Mouse (Mus musculus) urinary bladder, postnatal 14 days (tissue): Measurements from ENCODE around the gene C1qb.
A peak's percentile ranks its signal among the peaks of the same experiment; 100 is the strongest.

ENCODE experiments used
- DNase-seq: peaks from one replicate; pipeline ENCODE4 v3.0.0; 2021; ENCODE audit warnings: low spot score

Gene C1qb

DNA sequence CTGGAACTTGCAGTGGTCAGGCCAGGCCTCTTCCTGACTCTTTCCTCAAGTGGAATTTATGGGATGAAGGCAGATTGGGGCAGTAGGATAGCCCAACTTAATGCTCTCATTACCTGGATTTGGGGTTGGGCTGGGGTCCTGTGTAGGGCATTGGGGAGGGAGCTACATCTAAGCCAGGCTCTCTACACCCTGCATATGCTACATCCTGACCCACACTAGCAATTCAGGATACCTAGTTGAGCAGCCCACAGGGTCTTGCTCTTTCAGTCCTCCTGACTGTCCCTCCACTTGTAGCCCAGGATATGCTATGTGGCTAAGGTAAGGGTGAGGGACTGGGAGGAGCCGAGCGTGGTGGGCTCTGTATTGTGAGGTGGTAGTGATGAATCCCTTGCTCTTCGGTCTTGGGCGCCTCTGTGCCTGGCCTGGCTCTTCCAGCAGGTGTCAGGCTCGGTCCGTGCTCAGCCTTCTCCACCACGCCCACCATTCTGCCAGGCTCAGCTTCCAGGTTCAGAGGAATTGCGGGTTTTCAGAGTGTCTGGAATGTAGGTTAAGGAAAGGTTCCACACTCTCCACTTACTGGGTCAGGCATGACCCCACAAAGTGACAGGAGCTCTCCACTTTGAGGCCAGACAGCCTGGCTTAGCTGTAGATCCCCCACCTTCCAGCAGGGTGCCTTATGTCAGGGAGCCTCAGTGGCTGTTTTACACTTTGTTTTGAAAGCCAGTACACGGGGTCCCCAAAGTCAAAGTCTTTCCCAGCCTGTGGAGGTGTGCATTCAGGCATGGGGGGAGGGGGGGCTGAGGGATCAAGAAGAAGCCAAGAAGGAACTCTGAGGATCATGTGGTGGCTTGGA is 7.9 kb upstream of the C1qb start:
- DNase-seq: peak; percentile 15

DNA sequence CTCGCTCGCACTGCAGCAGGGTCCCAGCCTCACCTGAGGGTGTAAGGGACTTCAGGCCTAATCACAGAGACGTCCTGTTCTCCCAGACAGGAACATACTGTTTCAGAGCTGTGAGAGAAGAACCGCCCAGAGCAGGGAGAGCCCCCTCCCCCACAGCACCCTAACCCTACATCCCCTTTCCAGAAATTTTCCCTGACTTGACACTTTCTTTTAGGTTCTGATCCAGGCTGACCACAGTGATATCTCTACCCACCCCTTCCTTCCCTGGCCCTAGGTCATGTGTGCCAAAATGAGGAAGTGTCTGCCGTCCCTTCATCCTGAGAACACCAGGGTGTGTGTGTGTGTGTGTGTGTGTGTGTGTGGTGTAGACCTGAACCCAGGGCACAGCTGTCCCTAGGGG is 6.8 kb upstream of the C1qb start, which contains the start of gene C1qc:
C1qc (minus strand) TSS at position 255 of the 400 bp plus-strand sequence.
- DNase-seq: no peak

DNA sequence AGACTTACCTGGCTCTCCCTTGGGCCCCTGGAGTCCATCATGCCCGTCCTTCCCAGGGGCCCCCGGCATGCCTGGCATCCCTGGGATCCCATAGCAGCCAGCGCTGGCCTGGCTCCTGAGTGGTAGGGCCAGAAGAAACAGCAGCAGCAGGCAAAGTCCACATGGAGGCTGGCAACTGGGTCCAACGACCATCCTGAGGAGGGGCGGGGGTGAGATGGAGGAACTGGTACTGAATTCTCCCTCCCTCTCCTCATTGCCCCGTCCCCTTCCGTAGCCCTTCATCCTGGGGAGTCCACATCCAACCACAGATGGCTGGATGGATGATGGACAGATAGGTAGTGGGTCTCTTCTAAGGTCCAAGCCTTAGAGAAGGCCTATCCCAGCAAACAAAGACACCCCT is 6.4 kb upstream of the C1qb start:
- no peak for DNase-seq

DNA sequence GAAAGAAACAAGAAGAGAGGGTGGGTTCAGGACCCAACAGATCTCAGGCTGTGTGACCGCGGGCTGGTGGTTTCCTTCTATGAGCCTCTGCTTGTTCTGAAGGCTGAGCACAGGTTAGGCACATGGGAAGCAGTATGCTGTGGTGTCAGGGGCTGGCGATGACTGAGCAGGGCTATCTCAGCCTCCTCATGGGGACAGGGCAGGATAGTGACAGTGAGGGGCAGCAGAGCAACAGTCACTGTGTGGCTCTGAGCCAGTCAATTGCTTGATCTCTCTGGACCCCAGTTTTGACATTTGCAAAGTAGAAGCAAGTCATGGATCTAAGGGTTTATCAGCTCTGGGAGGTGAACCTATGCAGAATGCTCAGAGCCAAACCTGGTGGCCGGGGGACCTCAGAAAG is 5.1 kb upstream of the C1qb start:
- DNase-seq: no peak

DNA sequence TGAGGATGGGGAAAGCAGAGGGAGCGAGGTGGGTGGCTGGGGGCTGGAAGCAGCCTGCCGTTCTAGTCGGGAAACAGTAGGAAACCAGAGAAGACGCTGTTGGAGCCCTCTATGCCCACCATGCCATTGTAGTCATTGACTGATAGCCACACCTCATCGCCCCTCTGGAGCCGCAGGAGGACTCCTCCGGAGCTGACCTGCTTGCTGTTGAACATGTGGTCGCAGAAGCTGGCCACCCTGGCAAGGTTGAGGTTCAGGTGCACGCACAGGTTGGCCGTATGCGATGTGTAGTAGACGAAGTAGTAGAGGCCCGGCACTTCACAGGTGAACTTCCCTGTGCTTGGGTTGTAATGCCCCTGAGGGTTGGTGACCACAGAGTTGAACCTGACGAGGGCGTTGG is 4.0 kb upstream of the C1qb start:
- no peak for DNase-seq

DNA sequence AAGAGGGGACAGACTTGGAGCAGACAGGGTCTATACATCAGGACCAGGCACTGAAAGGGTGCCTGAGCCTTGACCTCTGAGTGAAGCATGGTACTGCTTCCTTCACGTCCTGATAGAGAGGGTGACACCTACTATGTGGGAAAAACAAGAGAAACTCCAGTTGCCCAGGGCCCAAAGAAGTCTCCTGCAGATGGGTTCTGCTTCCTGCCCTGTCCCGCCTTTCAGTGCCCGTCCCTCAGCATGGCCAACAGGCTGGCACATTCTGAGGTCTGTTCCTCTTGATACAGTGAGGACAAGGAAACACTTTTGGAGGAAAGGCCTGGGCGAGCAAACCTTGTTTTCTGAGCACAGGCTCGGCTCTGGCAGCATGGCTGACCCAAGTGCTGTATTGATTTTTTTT is 1.7 kb upstream of the C1qb start:
- no peak for DNase-seq

DNA sequence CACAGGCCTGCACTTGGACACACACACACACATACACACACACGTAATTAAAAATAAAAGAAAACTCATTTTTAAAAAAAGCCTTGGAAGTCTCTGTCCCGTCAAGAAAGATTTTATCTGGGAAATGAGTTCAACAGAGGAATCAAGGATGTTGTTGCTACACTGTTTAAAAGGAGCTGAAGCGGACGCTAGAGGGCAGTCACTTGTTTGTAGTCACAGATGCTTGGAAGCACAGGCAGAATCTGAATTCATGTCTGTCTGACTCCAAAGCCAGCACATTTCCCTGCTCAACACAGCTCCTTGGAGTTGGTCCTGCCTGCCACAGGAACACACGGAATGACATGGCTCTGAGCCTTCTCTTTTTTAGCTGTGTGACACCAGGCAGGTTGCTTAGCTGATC is 7.4 kb downstream of the C1qb start:
- DNase-seq: no peak

DNA sequence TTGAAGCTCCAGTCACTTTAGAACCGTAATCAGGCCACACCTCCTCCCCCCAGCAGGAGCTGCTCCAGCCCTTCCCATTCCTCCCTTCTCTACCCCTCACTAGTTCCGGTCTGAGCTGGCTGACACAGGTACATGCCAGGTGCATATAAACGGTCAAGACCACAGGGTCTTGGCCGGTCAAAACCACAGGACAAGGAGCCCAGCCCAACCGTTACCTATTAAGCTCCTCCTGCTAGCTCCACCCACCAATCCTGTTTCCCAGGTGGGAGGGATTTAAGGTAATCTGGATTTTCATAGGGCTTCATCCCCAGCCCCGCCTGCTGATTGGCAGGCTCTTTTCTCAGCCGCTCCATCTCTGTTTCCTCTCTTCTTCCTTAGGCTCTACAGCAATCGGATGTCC is 7.8 kb downstream of the C1qb start:
- no peak for DNase-seq

DNA sequence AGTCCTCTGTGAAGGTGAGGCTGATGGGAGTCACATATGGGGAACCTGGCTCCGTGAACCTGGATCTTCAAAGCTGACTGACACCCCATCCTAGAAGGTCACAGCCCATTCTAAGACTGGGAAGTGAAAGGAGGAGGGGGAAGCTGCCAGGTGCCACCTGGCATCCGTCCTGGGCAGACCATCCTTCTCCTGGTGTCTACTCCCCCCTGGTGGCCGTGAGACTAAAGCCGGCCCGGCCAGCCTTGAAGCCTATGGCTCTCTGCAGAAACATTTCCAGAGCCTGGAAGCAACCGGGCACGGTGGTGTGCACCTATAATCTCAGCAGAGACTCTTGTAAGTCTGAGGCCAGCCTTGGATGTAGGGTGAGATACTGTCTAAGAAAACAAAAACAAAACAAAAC is 9.0 kb downstream of the C1qb start:
- DNase-seq: peak; percentile 50

DNA sequence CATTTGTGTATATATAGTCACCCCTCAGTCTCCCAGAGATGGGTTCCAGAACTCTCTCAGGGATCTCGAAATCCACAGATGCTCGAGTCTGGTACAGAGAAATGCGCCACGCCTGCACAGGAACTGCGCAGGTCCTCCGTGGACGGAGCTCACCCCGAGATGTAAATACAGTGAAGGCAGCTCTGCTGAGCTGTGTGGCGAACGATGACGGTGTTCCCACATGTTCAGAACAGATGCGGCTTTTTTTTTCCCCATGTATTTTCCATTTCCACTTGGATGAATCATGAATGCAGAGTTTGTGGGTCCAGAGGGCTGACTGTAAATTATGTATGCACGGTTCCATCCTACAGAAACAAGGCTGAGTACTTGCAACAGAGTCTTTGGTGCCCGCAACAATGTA is 11.0 kb downstream of the C1qb start:
- no peak for DNase-seq

DNA sequence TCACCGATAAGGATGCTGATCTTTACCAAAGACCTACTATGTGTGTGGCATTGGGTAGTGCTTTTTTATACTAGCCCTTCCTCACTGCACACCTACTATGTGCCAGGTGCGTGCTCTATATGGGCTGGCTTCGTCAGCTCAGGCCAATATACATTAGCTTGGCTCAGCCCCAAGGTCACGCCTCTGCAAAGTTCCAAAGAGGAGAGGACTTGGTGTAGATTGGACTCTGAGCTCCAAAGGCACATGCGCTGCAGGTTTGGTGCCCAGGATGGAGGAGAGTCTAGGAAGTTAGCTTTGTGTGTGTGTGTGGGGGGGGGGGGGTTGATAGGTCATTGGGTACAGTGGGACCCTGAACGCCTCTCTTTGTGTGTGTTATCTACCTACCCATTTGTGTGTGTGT is 17.6 kb downstream of the C1qb start:
- DNase-seq: no peak

DNA sequence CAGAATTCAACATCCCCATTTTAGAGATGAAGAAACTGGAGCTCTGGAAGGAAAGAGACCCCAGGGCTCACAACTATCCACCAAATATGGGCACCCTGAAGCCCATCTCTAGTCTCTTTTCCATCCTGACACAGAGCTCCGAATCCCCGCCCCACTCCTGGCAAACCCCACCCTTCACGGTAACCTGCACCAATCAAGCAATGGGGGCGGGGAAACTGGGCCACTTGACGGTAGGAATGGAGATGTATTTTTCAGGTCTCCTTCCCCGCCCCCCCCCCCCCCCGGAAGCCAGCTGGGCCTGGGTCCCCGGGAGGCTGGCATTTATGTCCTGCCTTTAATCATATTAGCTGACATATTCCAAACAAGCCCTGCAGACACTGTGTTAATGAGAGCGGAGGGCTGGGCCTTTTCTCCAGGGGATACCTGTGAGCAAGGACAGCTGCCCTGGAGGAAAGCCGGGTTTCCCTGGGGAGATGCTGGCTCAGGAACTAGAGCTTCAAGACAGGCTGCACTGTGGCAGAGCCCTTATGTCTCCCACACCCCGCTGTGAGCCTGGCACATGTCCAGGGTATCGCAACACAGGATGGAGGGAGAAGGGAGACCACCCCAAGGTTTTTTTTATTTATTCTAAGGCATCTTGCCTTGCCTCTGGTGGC is 18.2 kb downstream of the C1qb start:
- no peak for DNase-seq

DNA sequence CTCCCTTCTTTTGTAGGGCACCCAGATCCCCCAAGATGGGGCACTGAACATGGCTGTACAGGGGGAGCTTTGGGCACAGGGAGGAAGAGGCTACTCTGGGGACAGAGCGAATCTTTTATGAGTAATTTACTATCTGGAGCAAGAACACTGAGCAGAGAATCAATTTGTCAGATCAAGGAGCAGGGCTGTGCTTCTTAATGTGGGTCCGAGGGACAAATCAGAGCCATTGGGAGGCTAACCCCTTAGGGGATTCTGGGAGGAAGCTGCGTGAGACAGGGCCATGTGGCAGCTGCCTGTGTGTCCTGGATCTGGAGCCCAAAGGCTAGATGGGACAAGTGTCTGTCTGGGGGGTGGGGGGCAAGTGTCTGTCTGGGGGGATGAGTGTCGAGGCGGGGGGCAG is 20.5 kb downstream of the C1qb start:
- DNase-seq: no peak

DNA sequence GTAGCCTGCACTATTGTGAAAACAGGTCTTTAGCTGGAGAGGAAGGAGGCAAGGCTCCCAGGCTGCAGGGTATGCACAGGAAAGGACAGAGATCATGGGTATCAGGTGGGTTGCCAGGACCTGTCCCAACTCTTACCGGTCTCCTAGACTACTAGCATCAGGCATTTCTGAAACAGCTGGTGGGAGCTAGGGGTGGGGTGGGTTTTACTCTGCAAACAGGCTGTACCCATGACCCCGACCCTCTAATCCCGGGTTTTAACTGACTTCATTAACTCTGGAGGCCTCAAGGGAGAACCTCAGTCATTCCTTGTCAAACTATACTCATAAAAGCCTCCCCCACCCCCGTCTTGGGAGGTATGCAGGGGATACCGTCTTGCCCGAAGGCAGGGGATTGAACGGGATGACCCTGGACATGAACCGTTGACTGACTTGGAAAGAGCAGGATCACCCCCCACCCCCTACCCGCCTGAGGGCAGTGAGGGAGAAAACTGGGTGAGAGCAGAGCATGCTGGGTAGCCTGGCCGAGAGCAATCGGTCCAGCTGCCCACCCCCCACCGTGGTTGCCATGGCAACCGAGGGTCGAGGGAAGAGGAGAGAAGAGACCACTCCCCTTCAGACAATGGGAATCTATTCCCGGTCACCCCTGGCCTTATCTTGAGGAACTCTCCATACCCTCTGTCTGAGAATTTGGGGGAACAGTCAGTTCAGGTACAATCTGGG is 21.1 kb downstream of the C1qb start:
- DNase-seq: no peak

DNA sequence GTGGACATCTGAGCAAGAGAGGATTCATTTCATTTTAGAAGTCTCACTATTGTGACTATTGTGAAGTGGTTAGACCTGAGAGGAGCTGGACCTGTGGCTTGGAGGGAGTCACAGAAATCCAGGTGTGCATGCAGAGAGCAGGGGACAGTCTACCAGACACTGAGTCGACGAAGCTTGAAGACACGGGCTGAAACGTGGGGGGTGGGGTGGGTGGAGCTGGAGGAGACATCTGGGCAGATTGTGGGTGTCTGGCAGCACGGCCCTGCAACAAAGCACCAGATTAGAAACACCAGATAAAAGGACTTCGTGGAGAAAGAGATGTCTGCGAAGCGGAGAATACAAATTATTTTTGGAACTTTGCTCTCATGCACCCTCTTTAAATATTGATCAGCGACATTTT is 22.5 kb downstream of the C1qb start:
- no peak for DNase-seq

DNA sequence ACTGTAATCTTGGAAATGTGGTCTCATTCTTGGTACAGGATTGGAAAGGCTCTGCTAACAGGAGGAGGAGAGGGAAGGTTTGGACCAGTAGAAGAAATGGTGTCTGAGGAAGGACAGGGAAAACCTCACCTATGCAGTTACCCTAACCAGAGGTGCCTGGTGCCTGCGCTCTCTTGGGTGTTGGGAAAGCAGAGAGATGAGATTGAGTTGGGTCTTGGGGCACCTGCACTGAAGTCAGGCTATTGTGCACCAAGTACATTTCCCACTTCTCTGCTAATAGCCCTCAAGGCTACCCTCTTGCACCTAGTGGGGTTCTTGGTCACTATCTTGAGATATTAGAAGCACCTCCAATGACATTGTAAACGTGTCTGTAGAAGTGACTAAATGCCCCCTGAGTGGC is 23.6 kb downstream of the C1qb start:
- DNase-seq: no peak

DNA sequence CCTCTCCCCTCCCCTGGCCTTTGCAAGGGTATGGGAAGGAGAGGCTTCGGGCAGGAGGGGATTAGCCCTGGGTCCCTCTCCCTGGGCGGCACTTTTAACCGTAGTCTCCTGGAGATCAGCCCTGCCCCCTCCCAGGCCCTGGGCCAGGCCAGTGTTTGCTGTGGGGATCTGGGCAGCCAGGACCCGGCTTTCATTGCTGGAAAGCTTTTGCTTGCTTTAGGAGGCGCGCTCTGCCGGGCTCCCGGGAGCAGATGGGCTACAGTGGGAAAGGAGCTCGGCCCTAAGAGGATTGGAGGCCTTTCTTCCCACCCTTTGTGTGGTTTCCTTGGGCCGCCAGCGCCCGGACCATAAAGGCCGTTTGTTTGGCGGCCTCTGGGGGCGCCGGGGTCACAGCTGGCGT is 24.2 kb downstream of the C1qb start:
- DNase-seq: no peak

DNA sequence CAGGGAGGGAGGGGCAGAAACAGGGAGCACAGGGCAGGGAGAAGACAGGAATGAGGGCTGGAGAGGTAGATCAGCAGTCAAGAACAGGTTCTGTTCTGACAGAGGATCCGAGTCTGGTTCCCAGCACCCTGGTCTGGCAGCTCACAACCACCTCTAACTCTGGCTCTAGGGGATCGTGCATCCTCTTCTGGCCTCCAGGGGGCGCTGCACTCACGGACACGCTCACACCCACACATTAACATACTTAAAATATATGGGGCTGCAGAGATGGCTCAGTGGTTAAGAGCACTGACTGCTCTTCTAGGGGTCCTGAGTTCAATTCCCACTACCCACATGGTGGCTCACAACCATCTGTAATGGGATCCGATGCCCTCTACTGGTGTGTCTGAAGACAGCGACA is 26.0 kb downstream of the C1qb start:
- DNase-seq: no peak

DNA sequence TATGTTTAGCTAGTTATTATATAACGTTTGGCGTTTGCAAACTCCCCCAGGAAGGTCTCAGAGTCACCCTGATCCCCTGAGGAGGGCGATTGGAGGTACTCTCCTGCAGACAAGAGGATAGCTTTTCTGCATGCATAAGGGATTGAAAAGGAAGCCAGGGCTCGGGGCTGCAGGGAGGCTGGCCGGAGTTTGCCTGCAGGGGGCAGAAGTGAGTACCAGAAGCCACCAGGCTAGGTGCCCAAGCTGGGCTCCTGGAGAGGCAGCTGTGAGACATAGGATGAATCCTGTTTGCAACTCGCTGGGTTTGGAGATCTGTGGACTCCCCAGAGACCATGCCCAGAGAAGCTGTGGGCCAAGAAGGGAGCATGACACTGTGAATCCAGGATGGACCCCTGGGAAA is 30.9 kb downstream of the C1qb start:
- DNase-seq: no peak

DNA sequence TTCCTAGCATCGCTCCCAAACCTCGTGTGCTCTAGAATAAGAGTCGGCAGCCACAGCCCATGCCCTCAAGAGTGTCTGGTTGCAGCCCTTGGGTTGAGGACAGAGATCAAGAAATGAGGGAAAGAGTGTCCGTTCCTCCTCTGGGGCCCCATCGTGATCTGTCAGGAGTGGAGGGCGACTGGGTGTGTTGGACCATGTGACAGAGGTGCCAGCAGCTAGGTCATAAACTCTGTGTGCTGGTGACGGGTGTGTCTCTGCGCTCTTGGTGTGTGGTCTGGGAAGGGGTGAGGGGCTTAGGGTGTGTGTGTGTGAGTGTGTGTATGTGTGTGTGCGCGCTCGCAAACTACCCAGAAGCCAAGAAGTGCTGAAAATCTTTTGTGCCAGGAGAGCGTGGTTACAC is 33.0 kb downstream of the C1qb start:
- DNase-seq: no peak

DNA sequence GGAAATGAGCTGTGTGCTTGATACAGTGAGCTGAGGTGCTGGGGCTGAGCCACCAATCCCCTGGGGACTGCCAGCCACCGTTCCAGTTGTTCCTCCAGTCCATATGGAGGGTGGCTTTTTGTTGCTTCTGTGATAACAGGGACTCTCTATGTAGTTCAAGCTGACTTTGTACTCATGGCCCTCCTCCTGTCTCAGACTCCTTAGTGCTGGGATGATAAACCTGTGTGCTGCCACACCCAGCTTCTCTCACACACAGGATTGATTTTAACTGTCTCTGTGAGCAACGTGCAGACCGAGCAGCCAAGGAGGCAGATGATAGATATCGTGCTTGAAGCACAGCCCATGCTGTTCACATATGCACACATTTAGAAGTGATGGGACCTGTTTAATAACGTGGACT is 33.9 kb downstream of the C1qb start:
- no peak for DNase-seq

DNA sequence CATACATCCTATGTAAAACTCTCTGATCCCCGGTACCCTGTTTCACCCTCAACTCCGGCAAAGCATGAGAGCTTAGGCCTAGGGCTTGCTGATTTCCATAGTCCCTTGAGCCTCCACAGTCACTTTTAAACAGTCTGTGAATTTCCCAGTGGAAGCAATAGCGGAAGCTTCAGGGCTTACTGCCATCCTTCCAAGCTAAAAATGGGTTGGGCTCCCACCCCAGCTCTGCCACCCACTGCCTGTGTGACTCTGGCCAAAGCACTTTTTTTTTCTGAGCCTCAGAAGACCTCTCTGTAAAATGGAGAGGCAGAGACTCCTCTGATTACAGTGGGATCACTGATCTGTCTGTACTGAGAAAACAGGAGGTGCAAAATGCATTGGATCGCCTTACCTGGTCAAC is 37.4 kb downstream of the C1qb start:
- DNase-seq: no peak

DNA sequence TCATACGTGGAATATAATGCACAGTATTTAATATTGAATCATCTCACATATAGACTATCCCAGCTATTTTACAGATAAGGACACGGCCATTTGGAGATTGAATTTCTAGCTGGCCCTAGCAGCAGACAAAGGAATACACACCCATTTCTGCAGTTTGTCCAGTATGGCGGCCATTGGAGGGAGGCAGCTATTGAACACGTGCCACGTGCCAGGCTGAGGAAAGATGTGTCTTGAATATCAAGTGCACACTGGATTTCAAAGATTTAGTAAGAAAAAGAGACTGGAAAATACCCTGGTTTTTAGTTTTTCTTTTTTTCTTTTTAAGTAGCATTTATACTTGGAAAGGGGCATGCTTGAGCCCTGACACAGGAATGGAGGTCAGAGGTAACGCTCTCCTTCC is 38.8 kb downstream of the C1qb start:
- no peak for DNase-seq
